Mouse (Mus musculus) intestine, postnatal 0 days (tissue): ENCODE measurements at regions not wholly inside any gene's neighbourhood (a gene's known extent, or its start where the extent isn't known, plus 50 kb on each side); places are given as distances from the start of the nearest gene placed in this dataset.

Experiments
- ATAC-seq: fragments of 200-750 bp; cut with Nextera tagmentation; 2 replicates; pipeline ENCODE4 v1.8.0; 2017; ENCODE audit warnings: mild to moderate bottlenecking, moderate TSS enrichment, moderate library complexity
- H3K27ac ChIP-seq: fragments of 300-500 bp; sonication (generic); 2 replicates; pipeline ENCODE4 v1.5.1; 2014; ENCODE audit warnings: mild to moderate bottlenecking, low read depth, low read length, moderate library complexity
- H3K27me3 ChIP-seq: fragments of 300-500 bp; sonication (generic); replicated peaks from 2 replicates; pipeline ENCODE4 v1.6.1; 2014; ENCODE audit warnings: low read length, mixed read lengths; ENCODE audit not compliant: control insufficient read depth, insufficient read depth
- H3K36me3 ChIP-seq: fragments of 300-500 bp; sonication (generic); 2 replicates; pipeline ENCODE4 v1.6.1; 2014; ENCODE audit warnings: mild to moderate bottlenecking, moderate library complexity; ENCODE audit not compliant: control insufficient read depth, insufficient read depth
- H3K4me1 ChIP-seq: fragments of 300-500 bp; sonication (generic); replicated peaks from 2 replicates; pipeline ENCODE4 v1.6.1; 2014; ENCODE audit warnings: antibody characterized with exemption, low read length, mixed read lengths; ENCODE audit not compliant: control insufficient read depth, insufficient read depth
- H3K4me2 ChIP-seq: fragments of 300-500 bp; sonication (generic); replicated peaks from 2 replicates; pipeline ENCODE4 v1.6.1; 2014; ENCODE audit warnings: low read depth, mild to moderate bottlenecking, moderate library complexity
- H3K4me3 ChIP-seq: fragments of 300-500 bp; sonication (generic); 2 replicates; pipeline ENCODE4 v1.5.1; 2014; ENCODE audit warnings: low read depth, low read length
- H3K9ac ChIP-seq: fragments of 300-500 bp; sonication (generic); 2 replicates; pipeline ENCODE4 v1.6.1; 2014; ENCODE audit warnings: mild to moderate bottlenecking, low read depth, low read length
- H3K9me3 ChIP-seq: fragments of 300-500 bp; sonication (generic); 2 replicates; pipeline ENCODE4 v1.6.1; 2016; ENCODE audit warnings: mixed run types; ENCODE audit not compliant: control insufficient read depth
- CTCF ChIP-seq: sonication (generic); IDR thresholded peaks from 2 replicates; pipeline ENCODE4 v1.5.1; 2016; ENCODE audit warnings: low read depth, mild to moderate bottlenecking, control low read depth, antibody characterized with exemption, moderate library complexity
- WGBS: fragments of 180-500 bp; shearing (Covaris S2); extraction: QIAGEN DNeasy Blood & Tissue Kit; methylation state at CpG from one replicate; pipeline ENCODE4 v1.1.7; 2014; 5-methylcytosine and 5-hydroxymethylcytosine counted together

DNA sequence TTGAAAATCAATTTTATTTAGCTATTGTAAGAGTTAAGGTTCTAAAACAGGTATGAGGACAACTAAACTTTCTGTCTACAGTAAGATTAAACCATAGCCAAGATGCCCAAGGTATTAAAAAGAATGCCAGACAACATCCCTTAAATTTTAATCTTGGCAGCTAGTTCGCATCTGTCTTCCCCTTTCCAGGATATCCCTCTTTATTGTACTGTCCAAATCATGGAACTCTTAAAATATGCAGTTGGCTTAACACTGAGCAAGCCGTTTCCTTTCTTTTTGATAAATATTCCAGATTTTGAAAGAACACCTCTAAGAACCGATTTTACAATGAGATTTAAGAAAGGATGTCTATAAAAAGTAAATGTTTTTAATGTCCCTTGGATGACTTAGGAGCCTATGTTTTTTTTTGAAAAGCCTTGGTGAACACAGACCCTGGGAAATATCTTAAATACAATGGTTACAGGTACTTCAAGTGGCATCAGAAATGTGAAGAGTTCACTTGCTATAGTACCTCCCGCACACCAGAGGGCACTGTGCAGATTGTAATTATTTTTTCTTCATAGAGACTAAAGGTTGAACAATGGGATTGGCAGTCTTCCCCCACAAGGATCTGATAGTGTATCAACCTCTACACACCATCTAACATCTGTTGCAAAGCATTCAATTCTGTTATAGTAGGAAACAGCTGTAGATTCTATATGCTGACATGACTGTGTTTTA is 237.5 kb upstream of the Gm12728 start:
- H3K4me1 ChIP-seq = no peaks in the 10 kb centered on the region
- no peaks in the 10 kb centered on the region for H3K9me3 ChIP-seq
- no peak overlapping the region for H3K4me2 ChIP-seq
- peak; percentile 48 for TF ChIP-seq CTCF
- ATAC-seq = no peak
- H3K4me3 ChIP-seq = no peak overlapping the region
- no peaks in the 10 kb centered on the region for H3K27me3 ChIP-seq
- H3K27ac ChIP-seq = no peak overlapping the region
- H3K9ac ChIP-seq = no peak overlapping the region
- no peaks in the 10 kb centered on the region for H3K36me3 ChIP-seq
- 83% methylated on average over 4 of the region's 4 CpGs for WGBS

DNA sequence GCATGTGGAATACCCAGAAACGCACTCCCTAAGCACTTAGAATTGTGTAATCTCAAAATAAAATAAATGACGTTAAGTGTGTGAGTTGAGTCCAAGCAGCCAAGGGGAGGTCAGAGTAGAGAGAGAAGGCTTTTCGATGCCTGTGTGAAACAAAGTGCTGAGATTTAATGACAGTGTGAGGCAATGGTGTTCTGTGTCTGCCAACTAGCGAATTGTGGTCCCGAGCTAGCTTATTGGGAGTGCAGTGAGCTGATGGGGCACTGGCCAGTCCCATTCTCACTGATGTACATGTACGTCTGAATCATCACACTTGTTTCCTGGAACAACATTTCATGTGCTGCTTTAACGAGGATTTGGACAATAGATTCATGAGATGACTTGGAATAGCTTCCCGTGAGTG is 234.7 kb upstream of the Gm12728 start:
- no peak for ATAC-seq
- no peak overlapping the region for H3K4me2 ChIP-seq
- H3K9me3 ChIP-seq = no peaks in the 10 kb centered on the region
- no peak overlapping the region for H3K4me3 ChIP-seq
- no peaks in the 10 kb centered on the region for H3K4me1 ChIP-seq
- H3K27me3 ChIP-seq = no peaks in the 10 kb centered on the region
- no peaks in the 10 kb centered on the region for H3K36me3 ChIP-seq
- no peak for TF ChIP-seq CTCF
- H3K27ac ChIP-seq = no peak overlapping the region
- H3K9ac ChIP-seq = no peak overlapping the region
- 76% methylated on average over 8 of the region's 8 CpGs for WGBS

- Histone ChIP-seq H3K27me3 (no peaks in the 10 kb centered on the region), H3K9ac (no peak overlapping the region)
Measured at GRCm38 (mm10) chr4:105555941-105556340, 233.7 kb upstream of the Gm12728 start.

GRCm38 (mm10) chr4:105557396-105557795 is 232.3 kb upstream of the Gm12728 start:
- Histone ChIP-seq H3K27me3 (no peaks in the 10 kb centered on the region), H3K4me1 (no peaks in the 10 kb centered on the region), H3K9me3 (no peaks in the 10 kb centered on the region), H3K27ac (no peak overlapping the region), H3K4me3 (no peak overlapping the region), H3K36me3 (no peaks in the 10 kb centered on the region), H3K9ac (no peak overlapping the region), H3K4me2 (no peak overlapping the region)
- 83% methylated on average over 2 of the region's 2 CpGs for WGBS
- no peak for ATAC-seq
- TF ChIP-seq CTCF = no peak

More at GRCm38 (mm10) chr4:105555941-105556340, 233.7 kb upstream of the Gm12728 start:
- Histone ChIP-seq H3K9me3 (no peaks in the 10 kb centered on the region), H3K4me2 (no peak overlapping the region), H3K4me1 (no peaks in the 10 kb centered on the region), H3K27ac (no peak overlapping the region), H3K36me3 (no peaks in the 10 kb centered on the region), H3K4me3 (no peak overlapping the region)
- WGBS = 89% methylated on average over 3 of the region's 3 CpGs
- no peak for TF ChIP-seq CTCF
- ATAC-seq = no peak

- no peak for TF ChIP-seq CTCF
- H3K36me3 ChIP-seq = no peaks in the 10 kb centered on the region
Measured at GRCm38 (mm10) chr4:105560055-105560454, 229.6 kb upstream of the Gm12728 start.

DNA sequence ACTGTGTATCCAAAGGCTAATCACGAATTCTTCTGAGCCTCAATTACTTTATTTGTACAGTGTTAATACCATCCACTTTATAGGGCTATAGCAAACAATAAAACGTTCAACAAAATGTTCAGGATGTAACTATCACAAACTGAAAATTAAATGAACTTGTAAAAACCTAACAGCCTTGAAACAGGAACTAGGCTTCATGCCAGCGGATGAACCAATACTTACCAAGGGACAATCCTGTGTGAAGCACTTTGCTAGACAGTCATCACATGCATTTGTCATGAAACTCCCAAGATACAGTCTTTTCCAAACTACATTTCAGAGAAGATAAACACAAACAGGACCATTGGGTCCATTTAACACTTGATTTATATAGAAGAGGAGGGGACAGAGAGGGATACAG is 228.9 kb upstream of the Gm12728 start:
- H3K4me1 ChIP-seq = no peaks in the 10 kb centered on the region
- no peak overlapping the region for H3K27ac ChIP-seq
- H3K9ac ChIP-seq = no peak overlapping the region
- H3K36me3 ChIP-seq = no peaks in the 10 kb centered on the region
- no peak for TF ChIP-seq CTCF
- ATAC-seq = no peak
- no peaks in the 10 kb centered on the region for H3K9me3 ChIP-seq
- WGBS = 52% methylated on average over 3 of the region's 3 CpGs
- no peaks in the 10 kb centered on the region for H3K27me3 ChIP-seq
- H3K4me2 ChIP-seq = no peak overlapping the region
- no peak overlapping the region for H3K4me3 ChIP-seq

More at GRCm38 (mm10) chr4:105560055-105560454, 229.6 kb upstream of the Gm12728 start:
- no peaks in the 10 kb centered on the region for H3K9me3 ChIP-seq
- no peak; the same call in 1 of the 2 replicates for ATAC-seq
- no peak overlapping the region for H3K27ac ChIP-seq
- no peak overlapping the region for H3K4me3 ChIP-seq
- no peak overlapping the region for H3K4me2 ChIP-seq
- H3K27me3 ChIP-seq = no peaks in the 10 kb centered on the region
- H3K9ac ChIP-seq = no peak overlapping the region
- no peaks in the 10 kb centered on the region for H3K4me1 ChIP-seq
- WGBS = 49% methylated on average over 3 of the region's 3 CpGs
